Mouse (Mus musculus): ENCODE data around the gene Ninl.

DNA sequence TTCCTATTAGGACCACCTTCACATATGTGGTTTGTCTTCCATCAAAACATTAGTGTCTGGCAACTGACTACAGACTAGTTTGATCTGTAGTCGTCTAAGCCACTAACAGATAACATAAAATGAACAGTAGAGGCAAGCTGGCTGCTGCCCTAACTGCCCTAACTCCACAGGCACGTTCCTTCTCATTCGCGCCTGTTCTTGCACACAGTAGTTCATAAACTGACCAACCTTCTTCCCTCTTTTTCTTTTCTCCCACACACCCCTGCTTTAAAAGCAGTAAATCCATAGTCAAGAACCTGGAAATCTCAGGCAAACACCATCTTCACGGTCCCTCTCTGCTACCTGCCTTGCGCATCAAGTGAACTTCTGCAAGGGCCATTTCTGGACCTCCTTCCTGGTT is 31.2 kb downstream of the Ninl start:
- no peak for TF ChIP-seq GATA1 (IDR thresholded peaks at IDR 0.05; ENCODE audit: borderline replicate concordance, low read length)
- TF ChIP-seq FLI1 (IDR thresholded peaks at IDR 0.05; ENCODE audit: low read length), result no peak

Measured in megakaryocyte, embryonic 14.5 days (primary cell).